Mouse (Mus musculus): ENCODE measurements around the gene Sdhc. TPM values are rescaled to one million over a fixed set of nuclear protein-coding genes. Genes with fewer than 3 reads are reported as not detected.
"Not testable (repeated sequence)": the region's sequence is repeated elsewhere in the genome, so short reads cannot be mapped to it uniquely, and the experiment has no call there.

Gene Sdhc
- polyA plus RNA-seq, 1 experiment from 2014 or later, result 149 TPM

GRCm38 (mm10) chr1:171077955-171078354, 72.4 kb downstream of the Sdhc start:
- WGBS (ENCODE audit: insufficient replicate concordance), result 4% methylated on average over 19 of the region's 27 CpGs
- not testable (repeated sequence) for H3K4me3 ChIP-seq (replicated peaks); H3K4me1 ChIP-seq (replicated peaks); H3K27ac ChIP-seq (replicated peaks); ATAC-seq (ENCODE audit: insufficient read depth); H3K4me2 ChIP-seq; H3K36me3 ChIP-seq (replicated peaks); H3K9me3 ChIP-seq (replicated peaks); H3K9ac ChIP-seq
- peaks cover 43% of the 10 kb centered on the region for H3K27me3 ChIP-seq

GRCm38 (mm10) chr1:171077192-171077591, 73.2 kb downstream of the Sdhc start:
- not testable (repeated sequence) for H3K4me2 ChIP-seq; H3K36me3 ChIP-seq (replicated peaks); H3K4me1 ChIP-seq (replicated peaks); ATAC-seq (ENCODE audit: insufficient read depth); H3K9ac ChIP-seq; H3K27ac ChIP-seq (replicated peaks); H3K9me3 ChIP-seq (replicated peaks); H3K4me3 ChIP-seq (replicated peaks)
- peaks cover 43% of the 10 kb centered on the region for H3K27me3 ChIP-seq
- WGBS (ENCODE audit: insufficient replicate concordance), result 38% methylated on average over 5 of the region's 5 CpGs

Small RNA genes within 50 kb of the gene (microRNA-seq; reads per million reads assigned to microRNA genes)
- gene Gm27844, result not detected

Other genes with a start within 250 kb of the Sdhc start
- gene Fcrlb, start 237.7 kb downstream of the Sdhc start, polyA plus RNA-seq (2015; fragmentation: Nextera tagmentation; extraction: Ambion mirVana), result 0.07 TPM in 1 of 2 replicates, not detected in the other
- 0.46 and 0.48 TPM in 2 replicates for gene Fcrla, start 223.0 kb downstream of the Sdhc start, polyA plus RNA-seq (2015; fragmentation: Nextera tagmentation; extraction: Ambion mirVana)
- gene Fcgr2b, start 174.1 kb downstream of the Sdhc start, polyA plus RNA-seq (2015; fragmentation: Nextera tagmentation; extraction: Ambion mirVana), result 4.8 and 5.7 TPM in 2 replicates
- gene Fcgr4, start 131.7 kb downstream of the Sdhc start, polyA plus RNA-seq (2015; fragmentation: Nextera tagmentation; extraction: Ambion mirVana), result 3.9 and 4.2 TPM in 2 replicates
- gene Fcgr3, start 85.7 kb downstream of the Sdhc start, polyA plus RNA-seq (2015; fragmentation: Nextera tagmentation; extraction: Ambion mirVana), result 27.2 and 28.0 TPM in 2 replicates
- gene Cfap126, start 36.7 kb downstream of the Sdhc start, polyA plus RNA-seq (2015; fragmentation: Nextera tagmentation; extraction: Ambion mirVana), result 1.7 and 2.6 TPM in 2 replicates
- not detected in 2 replicates for gene Mpz, start 108 bp upstream of the Sdhc start, polyA plus RNA-seq (2015; fragmentation: Nextera tagmentation; extraction: Ambion mirVana)
- gene Pcp4l1, start 45.7 kb upstream of the Sdhc start, polyA plus RNA-seq (2015; fragmentation: Nextera tagmentation; extraction: Ambion mirVana), result 1.7 and 2.1 TPM in 2 replicates
- gene Nr1i3, start 63.4 kb upstream of the Sdhc start, polyA plus RNA-seq (2015; fragmentation: Nextera tagmentation; extraction: Ambion mirVana), result 1.1 and 1.5 TPM in 2 replicates
- 15.8 and 16.2 TPM in 2 replicates for gene Tomm40l, start 71.9 kb upstream of the Sdhc start, polyA plus RNA-seq (2015; fragmentation: Nextera tagmentation; extraction: Ambion mirVana)
- 6,467 and 6,641 TPM in 2 replicates for gene Apoa2, start 74.5 kb upstream of the Sdhc start, polyA plus RNA-seq (2015; fragmentation: Nextera tagmentation; extraction: Ambion mirVana)
- gene Fcer1g, start 83.8 kb upstream of the Sdhc start, polyA plus RNA-seq (2015; fragmentation: Nextera tagmentation; extraction: Ambion mirVana), result 115 and 118 TPM in 2 replicates
- gene Adamts4, start 99.8 kb upstream of the Sdhc start, polyA plus RNA-seq (2015; fragmentation: Nextera tagmentation; extraction: Ambion mirVana), result 0.58 and 0.60 TPM in 2 replicates
- 137 and 144 TPM in 2 replicates for gene Ndufs2, start 100.8 kb upstream of the Sdhc start, polyA plus RNA-seq (2015; fragmentation: Nextera tagmentation; extraction: Ambion mirVana)
- 21.9 and 23.5 TPM in 2 replicates for gene B4galt3, start 119.7 kb upstream of the Sdhc start, polyA plus RNA-seq (2015; fragmentation: Nextera tagmentation; extraction: Ambion mirVana)
- gene Ppox, start 130.6 kb upstream of the Sdhc start, polyA plus RNA-seq (2015; fragmentation: Nextera tagmentation; extraction: Ambion mirVana), result 214 and 226 TPM in 2 replicates
- gene Usp21, start 137.4 kb upstream of the Sdhc start, polyA plus RNA-seq (2015; fragmentation: Nextera tagmentation; extraction: Ambion mirVana), result 24.9 and 28.5 TPM in 2 replicates
- gene Ufc1, start 144.4 kb upstream of the Sdhc start, polyA plus RNA-seq (2015; fragmentation: Nextera tagmentation; extraction: Ambion mirVana), result 40.6 and 41.4 TPM in 2 replicates
- gene Dedd, start 178.5 kb upstream of the Sdhc start, polyA plus RNA-seq (2015; fragmentation: Nextera tagmentation; extraction: Ambion mirVana), result 18.6 and 20.1 TPM in 2 replicates
- 33.1 and 39.1 TPM in 2 replicates for gene Nit1, start 195.0 kb upstream of the Sdhc start, polyA plus RNA-seq (2015; fragmentation: Nextera tagmentation; extraction: Ambion mirVana)
- 32.8 and 37.5 TPM in 2 replicates for gene Pfdn2, start 195.1 kb upstream of the Sdhc start, polyA plus RNA-seq (2015; fragmentation: Nextera tagmentation; extraction: Ambion mirVana)
- 0.21 and 0.33 TPM in 2 replicates for gene Klhdc9, start 210.2 kb upstream of the Sdhc start, polyA plus RNA-seq (2015; fragmentation: Nextera tagmentation; extraction: Ambion mirVana)
- 0.07 and 0.18 TPM in 2 replicates for gene Nectin4, start 219.5 kb upstream of the Sdhc start, polyA plus RNA-seq (2015; fragmentation: Nextera tagmentation; extraction: Ambion mirVana)
- 5.0 and 5.3 TPM in 2 replicates for gene Arhgap30, start 238.4 kb upstream of the Sdhc start, polyA plus RNA-seq (2015; fragmentation: Nextera tagmentation; extraction: Ambion mirVana)

Data from liver, embryonic 15.5 days (tissue).